Mouse (Mus musculus) embryo, embryonic 10.5 days (tissue): ENCODE measurements around the gene Olfr183.
"Not testable (repeated sequence)": the region's sequence is repeated elsewhere in the genome, so short reads cannot be mapped to it uniquely, and the experiment has no call there.

ENCODE experiments used
- DNase-seq: peaks from one replicate; pipeline ENCODE4 v3.0.0-alpha.2; 2015; ENCODE audit warnings: low spot score

Gene Olfr183

DNA sequence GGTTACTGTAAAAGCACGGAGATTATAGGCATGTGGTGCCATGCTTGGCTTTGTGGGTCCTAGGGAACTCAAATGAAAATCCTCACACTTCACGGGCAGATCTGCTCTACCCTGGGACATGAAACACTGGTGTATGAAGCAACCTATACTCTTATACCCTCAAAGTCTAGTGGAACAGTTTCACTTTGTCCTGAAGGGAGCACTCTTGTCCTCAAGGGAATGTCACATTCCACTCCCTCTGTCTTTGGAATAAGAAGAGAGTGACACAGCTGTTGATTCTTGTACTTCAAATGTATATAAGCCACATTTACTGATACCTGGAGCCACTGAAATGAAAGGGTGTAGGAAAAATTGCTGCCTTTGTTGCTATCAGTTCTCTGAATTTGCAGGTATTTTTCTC is at the start of gene Olfr183:
Gene Olfr183, plus strand, starts transcription at position 301 of the 400 bp plus-strand sequence.
- DNase-seq = no peak

DNA sequence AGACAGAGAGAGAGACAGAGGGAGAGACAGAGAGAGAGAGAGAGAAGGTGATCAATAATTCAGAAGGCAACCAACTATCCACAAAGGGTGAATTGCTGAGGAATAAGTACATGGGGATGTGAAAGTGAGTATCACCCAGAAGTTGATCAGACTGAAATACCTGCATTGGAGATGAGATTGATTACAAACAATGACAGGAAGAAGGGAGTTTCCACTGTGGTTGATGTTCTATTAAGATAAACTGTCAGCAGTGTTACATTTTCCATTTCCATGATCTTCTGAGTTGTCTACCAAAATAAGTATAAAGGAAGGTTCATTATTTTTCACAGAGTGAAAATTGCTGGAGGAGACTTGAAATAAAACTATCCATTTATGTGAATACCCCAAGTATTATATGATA is 12.0 kb downstream of the Olfr183 start:
- no peak for DNase-seq

DNA sequence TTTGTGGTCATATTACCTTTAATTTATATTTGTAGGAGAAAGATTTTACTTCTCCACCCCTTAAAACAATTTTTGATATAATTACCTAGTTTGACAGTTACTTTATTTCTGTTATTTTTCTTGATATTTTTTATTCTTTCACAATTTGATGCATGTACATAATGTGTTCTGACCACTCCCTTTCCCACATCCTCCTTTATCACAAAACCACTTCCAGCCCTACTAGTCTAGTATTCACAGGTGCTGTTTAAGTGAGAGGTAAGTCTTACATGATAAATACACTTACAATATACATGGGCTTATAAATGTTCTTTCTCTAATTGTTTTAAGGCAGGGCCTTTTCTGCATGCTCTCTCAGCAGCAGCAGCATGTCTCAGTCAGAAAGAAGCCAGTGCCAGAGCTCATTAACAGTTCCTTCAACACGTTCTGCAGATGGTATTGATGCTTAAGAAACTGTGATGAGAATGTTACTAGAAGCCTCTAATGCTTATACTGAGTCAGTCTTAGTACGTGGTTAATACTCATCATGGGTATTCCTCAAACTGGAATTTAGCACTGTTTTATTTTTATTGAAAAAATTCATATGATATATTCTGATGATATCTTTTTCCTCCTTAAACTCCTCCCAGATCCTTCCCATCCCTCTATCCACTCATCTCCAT is 18.3 kb downstream of the Olfr183 start:
- DNase-seq = no peak

DNA sequence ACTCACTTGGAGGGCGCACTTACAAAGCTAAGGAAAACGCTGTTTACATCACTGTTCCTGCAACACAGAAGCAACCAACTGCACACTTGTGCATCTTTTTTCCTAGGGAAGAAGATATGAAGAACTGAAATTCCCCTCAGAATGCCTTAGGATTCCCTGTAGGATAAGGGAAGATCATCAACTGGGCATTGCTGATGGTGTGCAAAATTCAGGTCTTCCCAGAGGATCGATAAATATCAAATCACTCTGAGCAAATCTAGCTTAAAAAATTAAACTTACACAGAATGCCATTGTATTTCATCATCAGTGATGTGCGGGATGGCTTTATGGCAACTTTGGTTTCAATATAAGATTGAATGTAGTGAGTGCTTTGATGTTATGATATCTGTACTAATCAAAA is 35.0 kb downstream of the Olfr183 start, which contains the start of gene Olfr186:
Gene Olfr186, minus strand, starts transcription at position 101 of the 400 bp plus-strand sequence.
- DNase-seq = no peak

DNA sequence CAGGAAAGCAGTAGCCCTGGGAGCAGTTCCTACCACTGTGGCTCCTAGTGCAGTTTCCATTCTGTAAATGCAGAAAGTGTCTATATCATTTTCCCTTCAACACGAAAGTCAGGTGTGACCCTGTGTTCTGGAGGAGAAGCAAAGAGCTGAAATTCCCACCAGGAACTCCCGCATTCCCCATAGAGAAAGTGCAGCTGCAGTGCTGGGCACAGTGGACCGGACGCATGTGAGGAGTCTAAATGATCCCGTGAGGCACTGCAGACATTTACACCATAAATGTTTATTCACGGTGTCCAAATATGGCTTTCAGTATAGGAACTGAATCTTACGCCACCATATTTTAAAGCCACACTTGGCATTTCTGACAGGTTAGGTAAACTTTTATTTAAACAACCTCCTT is 44.6 kb downstream of the Olfr183 start, which contains the start of gene Olfr187:
Gene Olfr187, minus strand, starts transcription at position 58 of the 400 bp plus-strand sequence.
- no peak for DNase-seq

DNA sequence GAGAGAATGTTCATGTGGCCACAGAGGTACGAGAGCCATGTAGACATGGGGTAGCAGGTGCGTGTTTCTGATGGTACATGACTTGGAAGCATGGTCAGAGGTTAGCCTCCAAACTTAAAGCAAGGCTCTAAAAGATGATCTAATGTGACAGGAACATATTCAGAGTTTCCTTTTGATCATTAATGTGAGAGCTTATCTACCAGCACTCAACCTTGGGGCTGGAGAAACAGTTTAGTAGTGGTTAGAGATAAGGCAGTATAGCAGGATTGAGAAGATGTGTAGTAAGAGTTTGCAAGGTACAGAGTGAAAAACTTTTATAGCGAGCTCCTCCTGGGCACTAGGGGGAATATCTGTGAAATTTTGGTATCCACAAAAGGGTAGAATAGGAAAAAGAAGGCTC is 50.7 kb downstream of the Olfr183 start:
- DNase-seq = no peak

DNA sequence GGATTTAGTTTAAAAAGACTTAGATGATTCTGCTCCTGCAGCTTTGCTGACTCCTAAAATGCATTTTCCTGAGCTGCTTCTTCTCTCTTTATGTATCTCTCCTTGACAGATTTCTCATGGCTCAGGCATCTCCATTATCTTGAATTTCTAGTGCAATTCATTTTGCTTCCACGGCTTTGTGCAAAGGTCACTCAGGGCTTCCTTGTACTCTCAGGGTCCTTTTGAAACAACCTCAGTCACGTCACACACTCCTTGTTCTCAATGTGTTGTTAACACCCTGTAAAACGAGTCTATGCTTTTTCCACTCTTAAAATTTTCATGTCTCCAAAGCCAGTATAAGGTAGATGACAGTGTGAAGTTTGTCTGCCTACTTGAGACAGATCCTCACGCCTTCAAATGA is 52.4 kb downstream of the Olfr183 start:
- DNase-seq = no peak

DNA sequence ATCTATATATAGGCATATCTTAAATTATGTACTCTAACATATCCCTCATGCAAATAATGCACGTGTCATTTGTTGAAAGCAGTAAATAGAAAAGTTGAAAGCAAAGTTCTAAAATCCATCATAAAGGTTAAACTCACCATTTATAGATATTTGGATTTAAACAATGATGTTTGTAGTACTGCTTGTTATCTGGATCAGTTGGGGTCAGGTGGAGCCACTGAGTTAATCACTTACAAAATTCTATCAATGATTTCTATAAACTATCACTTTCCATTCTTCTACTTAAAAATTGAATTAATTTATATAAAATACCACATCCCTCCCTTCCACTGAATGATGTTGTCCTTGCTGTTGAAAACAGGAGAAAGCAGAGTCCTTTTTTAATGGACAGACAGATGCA is 53.7 kb downstream of the Olfr183 start:
- no peak for DNase-seq

DNA sequence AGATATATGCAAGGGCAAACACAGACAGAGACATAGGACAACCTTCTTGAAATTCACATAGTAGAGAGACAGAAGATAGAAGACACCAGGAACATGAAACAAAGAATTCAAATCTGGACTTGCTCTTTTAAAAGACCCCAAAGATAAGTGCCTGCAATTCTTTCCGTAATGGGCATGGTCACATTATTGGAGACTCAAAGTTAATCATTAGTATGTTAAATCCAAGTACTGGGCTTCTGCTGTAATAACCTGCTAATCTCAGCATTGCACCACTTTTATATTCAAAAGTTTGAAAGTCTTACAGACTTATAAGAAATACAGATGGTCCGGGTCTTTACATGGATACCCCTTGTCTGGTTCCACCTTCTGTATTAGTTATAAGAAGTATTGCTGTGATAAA is 54.1 kb downstream of the Olfr183 start:
- DNase-seq = not testable (repeated sequence)
